Mouse (Mus musculus) intestine, embryonic 14.5 days (tissue): Measurements from ENCODE around the gene Nudt22. TPM values are rescaled to one million over a fixed set of nuclear protein-coding genes. Genes with fewer than 3 reads are reported as not detected.
A peak's percentile ranks its signal among the peaks of the same experiment; 100 is the strongest.

ENCODE experiments used
- ATAC-seq: fragments of 200-750 bp; cut with Nextera tagmentation; replicated peaks from 2 replicates; pipeline ENCODE4 v1.8.0; 2017; ENCODE audit warnings: low read depth, moderate number of reproducible peaks, moderate TSS enrichment, moderate library complexity; ENCODE audit not compliant: low FRiP score, low TSS enrichment
- DNase-seq: peaks from one replicate; pipeline ENCODE4 v3.0.0-alpha.2; 2018; ENCODE audit warnings: low spot score
- H3K27ac ChIP-seq: fragments of 300-500 bp; sonication (generic); 2 replicates; pipeline ENCODE4 v1.5.1; 2014; ENCODE audit warnings: low read depth, mild to moderate bottlenecking, control low read depth
- H3K27me3 ChIP-seq: fragments of 300-500 bp; sonication (generic); replicated peaks from 2 replicates; pipeline ENCODE4 v1.6.1; 2014; ENCODE audit warnings: low read length, control low read depth; ENCODE audit not compliant: control insufficient read depth, insufficient read depth
- H3K36me3 ChIP-seq: fragments of 300-500 bp; sonication (generic); 2 replicates; pipeline ENCODE4 v1.6.1; 2014; ENCODE audit warnings: low read length, control low read depth; ENCODE audit not compliant: control insufficient read depth, insufficient read depth
- H3K4me1 ChIP-seq: fragments of 300-500 bp; sonication (generic); replicated peaks from 2 replicates; pipeline ENCODE4 v1.6.1; 2014; ENCODE audit warnings: low read length, control low read depth, mixed read lengths; ENCODE audit not compliant: control insufficient read depth, insufficient read depth
- H3K4me2 ChIP-seq: fragments of 300-500 bp; sonication (generic); 2 replicates; pipeline ENCODE4 v1.6.1; 2014; ENCODE audit warnings: low read length
- H3K4me3 ChIP-seq: fragments of 300-500 bp; sonication (generic); 2 replicates; pipeline ENCODE4 v1.5.1; 2014; ENCODE audit warnings: low read depth, low read length, control low read depth, mixed read lengths
- H3K9ac ChIP-seq: fragments of 300-500 bp; sonication (generic); 2 replicates; pipeline ENCODE4 v1.6.1; 2014; ENCODE audit warnings: mild to moderate bottlenecking, low read length
- H3K9me3 ChIP-seq: fragments of 300-500 bp; sonication (generic); 2 replicates; pipeline ENCODE4 v1.6.1; 2016; ENCODE audit warnings: low read length, control low read depth; ENCODE audit not compliant: control insufficient read depth
- WGBS: fragments of 180-500 bp; shearing (Covaris S2); extraction: QIAGEN DNeasy Blood & Tissue Kit; methylation state at CpG from one replicate; pipeline ENCODE4 v1.1.7; 2014; 5-methylcytosine and 5-hydroxymethylcytosine counted together
- polyA plus RNA-seq: library from polyadenylated mRNA; unstranded; fragments of >200 nt; fragmentation: Nextera tagmentation; extraction: Ambion mirVana; gene quantifications from 2 replicates; pipeline ENCODE4 v1.2.1, GENCODE M21; 2014

Nudt22 gene
- polyA plus RNA-seq, 1 experiment from 2014 or later: 14.6 TPM

DNA sequence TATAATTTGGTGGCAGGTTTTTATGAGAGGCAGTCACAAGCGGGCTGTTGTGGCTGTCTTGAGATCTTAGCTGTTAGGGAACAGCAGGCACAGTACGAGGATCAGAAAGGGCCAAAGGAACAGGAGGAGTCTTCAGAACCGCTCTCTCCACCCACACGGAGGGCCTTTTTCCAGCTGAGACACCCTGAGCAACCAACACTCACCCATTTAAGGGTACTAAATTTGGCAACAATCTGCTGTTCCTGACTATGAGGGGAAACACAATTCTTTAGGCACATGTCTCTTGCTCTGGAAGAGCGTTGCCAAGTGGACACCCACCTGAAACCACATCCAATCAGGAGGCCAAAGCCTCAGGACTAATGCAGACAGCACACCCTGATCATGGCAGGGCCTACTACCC lies 33.6 kb upstream of the Nudt22 start:
- Histone ChIP-seq H3K4me3 (no peak overlapping the region), H3K27me3 (no peaks in the 10 kb centered on the region), H3K4me1 (no peaks in the 10 kb centered on the region), H3K9me3 (no peaks in the 10 kb centered on the region), H3K4me2 (no peak overlapping the region), H3K27ac (no peak overlapping the region), H3K36me3 (peaks cover 96% of the 10 kb centered on the region), H3K9ac (no peak overlapping the region)
- DNase-seq (no peak), ATAC-seq (no peak)
- WGBS: 95% methylated on average over 5 of the region's 5 CpGs

DNA sequence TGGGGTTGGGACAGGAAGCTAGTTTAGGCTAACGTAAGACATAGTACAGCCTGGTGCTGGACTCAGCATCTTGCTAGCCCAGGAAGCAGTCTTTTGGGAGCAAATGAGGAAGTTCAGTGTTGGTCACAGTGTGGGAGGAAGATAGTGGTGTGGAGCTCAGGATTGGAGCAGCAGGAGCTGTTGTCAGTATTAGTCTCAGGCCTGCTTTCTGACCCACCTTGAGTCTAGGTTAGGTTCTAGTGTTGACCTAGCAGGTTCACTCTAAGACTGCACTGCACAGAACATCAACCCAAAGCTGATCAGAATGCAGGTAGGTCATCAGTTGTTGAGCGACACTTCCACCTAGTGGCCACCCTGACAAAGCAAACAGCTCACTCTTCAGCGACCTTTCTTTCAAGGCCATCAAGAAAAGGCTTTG lies 24.3 kb upstream of the Nudt22 start:
- DNase-seq (peak; percentile 66), ATAC-seq (peak; percentile 70)
- no peak overlapping the region for H3K4me2 ChIP-seq
- no peak overlapping the region for H3K9ac ChIP-seq
- H3K4me3 ChIP-seq: no peak overlapping the region
- WGBS: 50% methylated on average over 3 of the region's 3 CpGs
- H3K4me1 ChIP-seq: no peaks in the 10 kb centered on the region
- no peak overlapping the region for H3K27ac ChIP-seq
- H3K27me3 ChIP-seq: no peaks in the 10 kb centered on the region
- H3K9me3 ChIP-seq: no peaks in the 10 kb centered on the region
- H3K36me3 ChIP-seq: peaks cover 68% of the 10 kb centered on the region

DNA sequence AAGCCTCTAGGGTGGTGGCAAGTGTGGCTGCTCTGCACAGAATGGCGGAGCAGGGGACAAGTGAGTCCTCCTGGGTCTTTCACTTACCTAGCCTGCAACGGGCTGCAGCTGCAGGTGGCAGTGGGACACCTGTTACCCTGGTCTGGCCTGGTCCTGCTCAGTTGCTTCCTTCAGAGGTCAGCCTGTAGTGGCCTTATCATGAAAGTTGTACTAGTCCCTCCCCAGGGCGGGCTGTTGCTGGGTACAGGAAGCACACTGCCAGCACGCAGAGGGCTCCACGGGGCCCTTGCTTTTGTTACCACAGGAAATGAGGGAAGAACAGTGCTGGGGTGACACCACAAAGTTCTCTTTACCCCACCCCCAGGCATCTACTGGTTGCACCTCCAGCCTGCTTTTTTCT lies 23.3 kb upstream of the Nudt22 start, which contains the start of gene Fermt3:
TSS of gene Fermt3 (minus strand) at position 279 of the 400 bp plus-strand sequence.
- no peaks in the 10 kb centered on the region for H3K27me3 ChIP-seq
- H3K4me3 ChIP-seq: no peak within 1 kb of the TSS
- no peak for DNase-seq
- no peak within 1 kb of the TSS for H3K9ac ChIP-seq
- H3K9me3 ChIP-seq: no peaks in the 10 kb centered on the region
- H3K36me3 ChIP-seq: peaks cover 58% of the 10 kb centered on the region
- WGBS: 85% methylated on average over 5 of the region's 5 CpGs
- H3K27ac ChIP-seq: no peak within 1 kb of the TSS
- H3K4me2 ChIP-seq: no peak within 1 kb of the TSS
- H3K4me1 ChIP-seq: no peaks in the 10 kb centered on the region
- ATAC-seq: 0 out of 2 replicates have a peak, but pooled peaks have one; percentile 28

DNA sequence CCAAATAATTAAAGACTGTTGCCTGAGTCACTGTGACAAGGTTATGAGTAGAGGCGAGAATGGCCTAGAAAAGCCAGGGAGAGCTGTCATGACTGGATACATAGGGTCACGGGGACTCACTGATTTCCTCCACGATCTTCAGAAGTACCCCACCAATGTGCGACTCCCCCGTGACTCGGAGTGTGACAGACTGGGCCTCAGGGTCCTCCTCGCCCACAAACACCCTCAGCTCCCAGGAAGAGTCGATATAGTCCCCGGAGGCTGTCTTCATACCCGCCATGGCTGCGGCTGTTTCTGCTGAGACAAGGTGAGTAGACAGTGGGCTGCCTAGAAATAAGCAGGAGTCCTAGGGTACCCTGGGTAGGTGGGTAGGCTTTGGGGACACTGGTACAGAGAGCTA lies 22.6 kb upstream of the Nudt22 start:
- H3K27ac ChIP-seq: no peak overlapping the region
- no peaks in the 10 kb centered on the region for H3K9me3 ChIP-seq
- no peak overlapping the region for H3K4me3 ChIP-seq
- WGBS: 88% methylated on average over 11 of the region's 11 CpGs
- H3K36me3 ChIP-seq: peaks cover 52% of the 10 kb centered on the region
- ATAC-seq (no peak), DNase-seq (no peak)
- no peak overlapping the region for H3K4me2 ChIP-seq
- H3K4me1 ChIP-seq: no peaks in the 10 kb centered on the region
- no peaks in the 10 kb centered on the region for H3K27me3 ChIP-seq
- H3K9ac ChIP-seq: no peak overlapping the region

DNA sequence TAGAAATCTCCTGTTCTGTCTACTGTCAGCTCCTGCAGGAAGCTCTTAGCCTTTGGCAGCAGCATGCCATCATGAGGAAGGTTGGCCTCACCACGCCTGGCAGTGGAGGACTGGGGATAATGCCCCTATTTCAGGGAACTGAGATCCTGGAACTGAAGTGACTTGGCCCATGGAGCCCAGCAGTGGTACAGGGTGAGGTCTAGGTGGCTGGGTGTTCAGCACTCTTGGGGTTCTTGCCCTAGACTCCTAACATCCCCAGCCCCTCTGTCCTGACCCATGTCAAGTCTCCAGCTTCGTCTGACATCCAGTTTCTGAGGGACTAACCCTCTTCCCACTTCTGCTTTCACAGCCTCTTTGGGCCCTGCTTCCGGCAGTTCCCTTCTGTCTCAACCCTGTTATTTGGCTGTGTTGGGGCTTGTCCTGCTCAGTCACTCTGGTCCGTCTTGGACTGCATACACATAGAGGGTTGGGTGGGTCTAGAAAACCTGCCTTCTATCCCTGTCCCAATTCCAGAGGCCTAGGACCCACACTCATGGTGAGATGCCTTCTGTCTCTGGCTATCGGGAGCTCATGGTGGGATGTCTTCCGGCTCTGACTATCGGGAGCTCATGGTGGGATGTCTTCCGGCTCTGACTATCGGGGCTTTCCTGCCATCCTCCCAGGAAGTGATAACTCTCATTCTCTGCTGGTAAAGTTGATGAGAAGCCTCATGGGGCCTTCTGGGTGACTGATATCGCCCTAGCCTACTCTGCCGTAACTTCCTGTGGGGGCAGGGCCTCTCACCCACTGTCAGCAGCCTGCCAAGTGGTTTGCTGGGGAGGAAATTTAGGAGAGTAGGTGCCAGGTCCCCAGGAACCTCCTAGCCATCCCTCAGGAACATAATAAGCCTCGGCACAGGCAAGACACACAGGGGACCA lies 21.9 kb upstream of the Nudt22 start:
- no peak for ATAC-seq
- 75% methylated on average over 12 of the region's 12 CpGs for WGBS
- H3K4me2 ChIP-seq: no peak overlapping the region

GRCm38 (mm10) chr19:7014481-7015135 lies 18.7 kb upstream of the Nudt22 start:
- Histone ChIP-seq H3K4me3 (no peak overlapping the region), H3K9ac (no peak overlapping the region), H3K9me3 (no peaks in the 10 kb centered on the region), H3K36me3 (peaks cover 13% of the 10 kb centered on the region), H3K27ac (no peak overlapping the region), H3K4me1 (no peaks in the 10 kb centered on the region), H3K4me2 (no peak overlapping the region), H3K27me3 (no peaks in the 10 kb centered on the region)
- DNase-seq (no peak), ATAC-seq (no peak)
- WGBS: 92% methylated on average over 20 of the region's 20 CpGs

More for the DNA sequence above, 21.9 kb upstream of the Nudt22 start:
- no peak overlapping the region for H3K9ac ChIP-seq
- no peak overlapping the region for H3K27ac ChIP-seq
- no peak overlapping the region for H3K4me3 ChIP-seq
- H3K36me3 ChIP-seq: peaks cover 45% of the 10 kb centered on the region
- no peak for DNase-seq
- no peaks in the 10 kb centered on the region for H3K9me3 ChIP-seq
- no peaks in the 10 kb centered on the region for H3K27me3 ChIP-seq
- no peaks in the 10 kb centered on the region for H3K4me1 ChIP-seq

DNA sequence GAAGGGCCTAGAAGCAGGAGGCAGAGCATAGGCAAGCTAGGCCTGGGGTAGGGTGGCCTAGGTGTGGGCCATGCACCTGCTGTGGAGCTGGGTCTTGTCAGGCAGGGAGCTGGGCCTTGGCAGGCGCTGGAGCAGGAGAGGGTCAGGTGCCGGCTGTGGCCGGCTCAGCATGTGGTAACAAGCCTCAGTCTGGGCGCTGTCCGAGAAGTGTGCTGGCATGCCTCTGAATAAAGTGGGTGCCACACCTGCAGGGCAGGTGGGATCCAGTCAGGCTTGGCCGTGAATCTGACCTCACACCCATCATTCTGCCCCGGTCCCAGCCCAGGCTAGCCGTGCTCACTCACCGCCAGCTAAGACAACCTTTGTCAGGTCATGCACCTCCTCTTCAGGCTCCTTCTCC lies 18.1 kb upstream of the Nudt22 start:
- Histone ChIP-seq H3K27me3 (no peaks in the 10 kb centered on the region), H3K9ac (no peak overlapping the region), H3K4me2 (no peak overlapping the region), H3K27ac (no peak overlapping the region), H3K36me3 (peaks cover 7% of the 10 kb centered on the region), H3K4me3 (no peak overlapping the region), H3K4me1 (no peaks in the 10 kb centered on the region), H3K9me3 (no peaks in the 10 kb centered on the region)
- ATAC-seq: no peak
- WGBS: 81% methylated on average over 9 of the region's 9 CpGs
- DNase-seq: no peak

GRCm38 (mm10) chr19:7012426-7012825 lies 16.5 kb upstream of the Nudt22 start:
- Histone ChIP-seq H3K27ac (no peak overlapping the region), H3K9me3 (no peaks in the 10 kb centered on the region), H3K4me1 (no peaks in the 10 kb centered on the region), H3K9ac (no peak overlapping the region), H3K27me3 (no peaks in the 10 kb centered on the region), H3K4me2 (no peak overlapping the region), H3K4me3 (no peak overlapping the region), H3K36me3 (no peaks in the 10 kb centered on the region; the same call in 1 of the 2 replicates)
- WGBS: 73% methylated on average over 4 of the region's 4 CpGs
- DNase-seq (no peak), ATAC-seq (no peak)
